Mouse (Mus musculus): ENCODE measurements around the gene Cnot2.
"Not testable (repeated sequence)": the region's sequence is repeated elsewhere in the genome, so short reads cannot be mapped to it uniquely, and the experiment has no call there.

Cnot2 gene

GRCm38 (mm10) chr10:116581369-116581718 lies at the start of gene Cnot2:
TSS of gene Cnot2 (minus strand) at chr10:116581511.
- DNase-seq (ENCODE audit: extremely low read depth, low read depth, low spot score), result no peak

GRCm38 (mm10) chr10:116628926-116629325 lies 47.6 kb upstream of the Cnot2 start:
- DNase-seq (ENCODE audit: extremely low read depth, low read depth, low spot score), result no peak

- no peak for DNase-seq (ENCODE audit: extremely low read depth, low read depth, low spot score)
Measured at GRCm38 (mm10) chr10:116626009-116626408, 44.7 kb upstream of the Cnot2 start.

DNA sequence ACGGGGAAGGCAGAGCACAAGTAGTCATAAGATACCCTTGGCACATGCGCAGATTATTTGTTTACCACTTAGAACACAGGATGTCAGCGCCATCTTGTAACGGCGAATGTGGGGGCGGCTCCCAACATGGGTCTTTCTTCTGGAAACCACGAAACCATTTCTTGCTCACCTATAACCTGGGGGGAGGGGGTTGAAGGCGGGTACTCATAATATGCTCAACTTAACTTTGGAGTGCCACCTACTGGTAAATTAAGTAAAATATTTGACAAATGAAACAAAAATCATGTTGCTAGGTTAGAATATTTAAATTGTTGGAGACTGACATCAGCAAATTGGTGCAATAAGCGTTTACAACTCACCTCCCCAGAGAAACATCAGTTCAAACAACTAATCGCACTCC lies 31.9 kb upstream of the Cnot2 start:
- DNase-seq (ENCODE audit: extremely low read depth, low read depth, low spot score), result not testable (repeated sequence)

- no peak for DNase-seq (ENCODE audit: extremely low read depth, low read depth, low spot score)
Measured at GRCm38 (mm10) chr10:116604905-116605162, 23.5 kb upstream of the Cnot2 start.

DNA sequence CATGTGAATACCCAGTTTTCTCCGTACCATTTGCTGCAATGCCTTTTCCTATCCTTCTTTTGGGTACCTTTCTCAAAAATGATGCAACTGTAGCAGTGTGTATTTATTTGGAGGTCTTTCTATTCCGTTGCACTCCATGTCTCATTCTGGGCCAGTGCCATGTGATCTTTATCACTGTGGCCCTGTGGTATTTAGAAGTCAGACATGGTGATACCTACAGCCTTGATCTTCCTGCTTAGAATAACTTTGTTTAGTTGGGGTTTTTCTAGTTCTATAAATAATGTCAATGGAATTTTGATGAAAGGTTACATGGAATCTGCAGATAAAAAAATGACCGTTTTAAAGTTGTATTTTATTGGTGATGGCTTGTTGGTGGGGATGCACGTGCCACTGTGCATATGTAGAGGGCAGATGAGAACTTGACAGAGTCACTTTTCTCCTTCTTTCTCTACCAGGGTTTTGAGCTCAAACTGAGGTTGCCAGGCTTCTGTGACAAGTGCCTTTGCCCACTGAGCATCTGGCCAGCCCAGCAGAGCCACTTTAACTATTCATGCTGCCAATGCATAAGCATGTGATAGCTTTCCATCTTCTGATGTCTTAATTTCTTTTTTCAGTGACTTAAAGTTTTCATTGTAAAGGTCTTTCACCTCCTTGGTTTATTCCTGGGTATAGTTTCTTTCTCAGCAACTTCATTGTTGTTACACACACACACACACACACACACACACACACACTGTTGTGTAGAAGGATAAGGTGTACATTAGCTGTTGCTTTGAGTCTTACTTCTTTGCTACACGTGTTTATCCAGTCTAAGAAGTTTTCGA lies 23.0 kb upstream of the Cnot2 start:
- no peak for DNase-seq (ENCODE audit: extremely low read depth, low read depth, low spot score)

- DNase-seq (ENCODE audit: extremely low read depth, low read depth, low spot score), result no peak
Measured at GRCm38 (mm10) chr10:116599056-116599850, 17.9 kb upstream of the Cnot2 start.

DNA sequence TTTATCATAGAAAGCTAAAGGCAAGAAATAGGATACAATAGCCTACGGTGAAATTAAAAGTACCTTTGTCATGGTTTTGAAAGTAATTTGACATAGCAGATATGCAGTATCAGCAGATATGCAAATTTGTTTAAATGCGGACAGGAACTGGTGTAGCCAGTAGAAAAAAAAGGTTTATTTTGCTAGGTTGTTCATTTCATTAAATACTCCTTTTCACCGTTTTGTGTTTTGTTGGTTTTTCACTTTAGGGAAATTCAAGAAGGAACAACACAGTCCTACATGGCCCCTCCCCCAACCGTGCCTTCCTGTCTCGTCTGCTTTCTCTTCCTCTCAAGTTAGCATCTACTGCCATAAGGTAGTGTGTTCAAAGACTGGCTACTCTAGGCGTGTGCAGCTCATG lies 1.4 kb upstream of the Cnot2 start:
- no peak for DNase-seq (ENCODE audit: extremely low read depth, low read depth, low spot score)

- no peak for DNase-seq (ENCODE audit: extremely low read depth, low read depth, low spot score)
Measured at GRCm38 (mm10) chr10:116581719-116582481, 589 bp upstream of the Cnot2 start.

GRCm38 (mm10) chr10:116580591-116581358 lies 536 bp downstream of the Cnot2 start:
- DNase-seq (ENCODE audit: extremely low read depth, low read depth, low spot score), result no peak

- DNase-seq (ENCODE audit: extremely low read depth, low read depth, low spot score), result no peak
Measured at GRCm38 (mm10) chr10:116579478-116579877, 1.8 kb downstream of the Cnot2 start.

GRCm38 (mm10) chr10:116578375-116578774 lies 2.9 kb downstream of the Cnot2 start:
- no peak for DNase-seq (ENCODE audit: extremely low read depth, low read depth, low spot score)

DNA sequence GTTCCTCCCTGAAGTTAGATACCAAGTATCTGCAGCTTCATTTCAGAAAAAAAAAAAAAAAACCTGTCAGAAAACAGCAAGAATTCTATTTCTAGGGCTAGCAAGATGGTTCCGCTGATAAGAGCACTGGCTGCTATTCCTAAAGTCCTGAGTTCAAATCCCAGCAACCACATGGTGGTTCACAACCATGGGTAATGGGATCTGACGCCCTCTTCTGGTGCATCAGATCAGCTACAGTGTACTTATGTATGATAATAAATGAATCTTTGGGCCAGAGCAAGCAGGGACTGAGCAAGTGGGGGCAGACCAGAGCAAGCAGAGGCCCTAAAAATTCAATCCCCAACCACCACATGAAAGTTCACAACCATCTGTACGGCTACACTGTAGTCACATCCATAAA lies 4.1 kb downstream of the Cnot2 start:
- DNase-seq (ENCODE audit: extremely low read depth, low read depth, low spot score), result no peak

DNA sequence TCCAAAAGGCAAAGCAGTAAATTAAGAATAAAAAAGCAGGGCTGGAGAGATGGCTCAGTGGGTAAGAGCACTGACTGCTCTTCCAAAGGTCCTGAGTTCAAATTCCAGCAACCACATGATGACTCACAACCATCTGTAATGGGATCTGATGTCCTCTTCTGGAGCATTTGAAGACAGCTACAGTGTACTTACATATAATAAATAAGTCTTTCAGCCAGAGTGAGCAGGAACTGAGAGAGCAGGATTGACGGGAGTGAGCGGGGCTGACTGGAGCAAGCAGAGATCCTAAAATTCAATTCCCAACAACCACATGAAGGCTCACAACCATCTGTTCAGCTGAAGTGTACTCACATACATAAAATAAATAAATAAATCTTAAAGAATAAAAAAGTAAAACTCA lies 5.2 kb downstream of the Cnot2 start:
- DNase-seq (ENCODE audit: extremely low read depth, low read depth, low spot score), result not testable (repeated sequence)

DNA sequence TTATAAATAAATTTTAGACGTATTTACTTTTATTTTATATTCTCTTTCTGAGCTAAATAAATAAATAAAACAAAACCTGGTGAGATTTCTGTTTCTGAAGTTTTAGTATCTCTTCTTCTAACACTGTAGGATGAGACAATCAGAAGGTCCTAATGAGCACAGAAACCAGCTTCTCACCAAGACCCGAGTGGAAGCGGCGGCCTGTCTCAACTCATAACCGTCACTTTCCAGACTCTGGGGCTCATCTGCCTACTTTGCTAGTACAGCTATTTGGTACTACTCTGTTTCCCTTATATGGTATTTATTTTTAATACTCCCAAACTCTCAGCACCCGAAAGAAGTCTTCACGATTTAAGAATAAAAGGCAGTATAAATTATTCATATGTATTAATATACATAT lies 10.8 kb downstream of the Cnot2 start:
- no peak for DNase-seq (ENCODE audit: extremely low read depth, low read depth, low spot score)

DNA sequence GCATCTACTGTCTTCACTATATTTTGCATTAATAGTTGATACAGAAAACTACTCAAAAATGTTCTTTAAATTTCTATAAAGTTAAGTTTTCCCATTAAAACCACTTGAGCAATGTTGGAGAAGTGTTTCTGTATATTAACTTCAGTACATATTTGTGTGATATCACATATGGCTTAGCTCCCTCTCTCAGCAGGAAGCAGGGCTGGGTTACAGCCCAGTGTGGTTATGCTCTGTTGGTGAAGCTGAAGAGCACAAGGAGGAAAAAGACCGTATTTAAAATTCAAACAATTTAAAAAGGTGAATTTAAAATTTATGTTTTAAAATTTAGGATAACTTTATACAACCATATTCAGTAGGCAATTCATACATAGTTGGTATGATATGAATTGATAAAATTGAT lies 12.8 kb downstream of the Cnot2 start:
- no peak for DNase-seq (ENCODE audit: extremely low read depth, low read depth, low spot score)

DNA sequence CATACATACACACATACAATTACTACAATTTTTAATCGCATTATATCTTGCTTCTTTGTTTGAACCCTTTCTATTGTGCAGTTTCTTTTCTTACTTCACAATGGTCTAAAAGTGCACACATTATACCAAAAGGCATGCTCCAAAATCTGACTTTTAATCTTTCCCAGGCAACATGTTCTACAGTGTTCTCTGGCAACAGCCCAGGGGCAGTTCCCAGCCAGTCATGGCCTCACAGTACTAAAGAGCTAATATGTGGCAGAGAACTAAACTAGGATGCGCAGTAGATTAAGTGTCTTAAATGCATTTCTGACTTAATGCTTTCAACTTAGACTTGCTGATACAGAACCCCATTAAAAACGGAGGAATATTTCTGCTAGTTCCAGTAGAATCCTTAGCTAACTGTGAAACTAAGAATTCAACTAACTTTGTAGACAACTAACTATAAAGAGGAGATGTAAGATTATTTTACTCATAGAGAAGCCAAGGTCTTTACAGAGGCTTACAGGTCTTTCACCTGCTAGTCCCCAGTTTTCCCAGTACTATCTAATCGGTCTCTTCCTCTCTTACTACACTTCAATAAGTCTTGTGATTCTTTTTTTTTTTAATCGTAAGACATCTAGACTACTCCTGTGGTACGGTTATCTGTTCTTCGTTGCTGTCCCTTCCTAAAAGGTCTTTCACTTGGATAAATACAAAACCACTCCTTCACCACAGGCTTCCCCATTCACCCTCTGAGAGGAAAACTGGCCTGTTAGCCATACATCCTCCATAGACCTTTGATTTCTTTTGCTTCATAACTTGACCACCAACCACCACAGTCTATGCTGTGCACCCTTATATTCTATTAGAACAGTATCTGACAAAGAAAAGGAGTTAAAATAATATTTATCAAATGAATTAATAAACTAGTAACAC lies 13.6 kb downstream of the Cnot2 start:
- DNase-seq (ENCODE audit: extremely low read depth, low read depth, low spot score), result no peak

GRCm38 (mm10) chr10:116566492-116566891 lies 14.8 kb downstream of the Cnot2 start:
- not testable (repeated sequence) for DNase-seq (ENCODE audit: extremely low read depth, low read depth, low spot score)

- DNase-seq (ENCODE audit: extremely low read depth, low read depth, low spot score), result no peak
Measured at GRCm38 (mm10) chr10:116564828-116565602, 16.3 kb downstream of the Cnot2 start.
